Mouse (Mus musculus): ENCODE data around the gene Olfr1504. TPM values are rescaled to one million over a fixed set of nuclear protein-coding genes. Genes with fewer than 3 reads are reported as not detected.
"Not testable (repeated sequence)": the region's sequence is repeated elsewhere in the genome, so short reads cannot be mapped to it uniquely, and the experiment has no call there.

The Olfr1504 gene
- polyA plus RNA-seq (2014; fragmentation: Nextera tagmentation; extraction: Ambion mirVana): not detected in 2 replicates

- no peak within 1 kb of the TSS for H3K9ac ChIP-seq (ENCODE audit: low read length)
- no peaks in the 10 kb centered on the region for H3K27me3 ChIP-seq (ENCODE audit: control insufficient read depth, insufficient read depth, low read length)
- DNase-seq (ENCODE audit: low spot score, missing footprints) (no peak), ATAC-seq (ENCODE audit: low FRiP score) (no peak)
- 72% methylated on average over 1 of the region's 1 CpGs for WGBS
- H3K4me2 ChIP-seq: no peak within 1 kb of the TSS
- no peaks in the 10 kb centered on the region for H3K9me3 ChIP-seq (ENCODE audit: control insufficient read depth, low read length)
- no peaks in the 10 kb centered on the region for H3K36me3 ChIP-seq (ENCODE audit: control insufficient read depth, insufficient read depth, low read length)
- no peak within 1 kb of the TSS for H3K4me3 ChIP-seq (ENCODE audit: low read depth, low read length)
- H3K4me1 ChIP-seq (ENCODE audit: control insufficient read depth, insufficient read depth, low read length): no peaks in the 10 kb centered on the region
- no peak within 1 kb of the TSS for H3K27ac ChIP-seq (ENCODE audit: low read depth, low read length)
Observed at GRCm38 (mm10) chr19:13897828-13898227, at the start of gene Olfr1504. Gene Olfr1504, minus strand, starts transcription at chr19:13897928.

GRCm38 (mm10) chr19:13913230-13913629 is 15.5 kb upstream of the Olfr1504 start, which contains the start of gene Olfr1505:
Gene Olfr1505, plus strand, starts transcription at chr19:13913530.
- Histone ChIP-seq H3K9me3 (ENCODE audit: control insufficient read depth, low read length) (no peaks in the 10 kb centered on the region), H3K27me3 (ENCODE audit: control insufficient read depth, insufficient read depth, low read length) (no peaks in the 10 kb centered on the region), H3K4me1 (ENCODE audit: control insufficient read depth, insufficient read depth, low read length) (no peaks in the 10 kb centered on the region), H3K36me3 (ENCODE audit: control insufficient read depth, insufficient read depth, low read length) (no peaks in the 10 kb centered on the region), H3K27ac (ENCODE audit: low read depth, low read length) (no peak within 1 kb of the TSS), H3K9ac (ENCODE audit: low read length) (no peak within 1 kb of the TSS), H3K4me2 (no peak within 1 kb of the TSS), H3K4me3 (ENCODE audit: low read depth, low read length) (no peak within 1 kb of the TSS)
- 76% methylated on average over 2 of the region's 2 CpGs for WGBS
- DNase-seq (ENCODE audit: low spot score, missing footprints): no peak
- no peak for ATAC-seq (ENCODE audit: low FRiP score)

- Histone ChIP-seq H3K4me3 (ENCODE audit: low read depth, low read length) (no peak within 1 kb of the TSS), H3K27ac (ENCODE audit: low read depth, low read length) (no peak within 1 kb of the TSS), H3K9me3 (ENCODE audit: control insufficient read depth, low read length) (no peaks in the 10 kb centered on the region), H3K27me3 (ENCODE audit: control insufficient read depth, insufficient read depth, low read length) (no peaks in the 10 kb centered on the region), H3K4me1 (ENCODE audit: control insufficient read depth, insufficient read depth, low read length) (no peaks in the 10 kb centered on the region), H3K4me2 (no peak within 1 kb of the TSS), H3K9ac (ENCODE audit: low read length) (no peak within 1 kb of the TSS), H3K36me3 (ENCODE audit: control insufficient read depth, insufficient read depth, low read length) (no peaks in the 10 kb centered on the region)
- DNase-seq (ENCODE audit: low spot score, missing footprints) (no peak), ATAC-seq (ENCODE audit: low FRiP score) (no peak)
- 86% methylated on average over 1 of the region's 1 CpGs for WGBS
Observed at GRCm38 (mm10) chr19:13861495-13861894, 36.2 kb downstream of the Olfr1504 start, which contains the start of gene Olfr1502. Gene Olfr1502, plus strand, starts transcription at chr19:13861795.

GRCm38 (mm10) chr19:13850592-13850991 is 47.1 kb downstream of the Olfr1504 start, which contains the start of gene Olfr1501:
Gene Olfr1501, minus strand, starts transcription at chr19:13850692.
- DNase-seq (ENCODE audit: low spot score, missing footprints): not testable (repeated sequence)

More at GRCm38 (mm10) chr19:13850592-13850991, 47.1 kb downstream of the Olfr1504 start, which contains the start of gene Olfr1501:
- H3K9ac ChIP-seq (ENCODE audit: low read length); H3K9me3 ChIP-seq (ENCODE audit: control insufficient read depth, low read length); H3K36me3 ChIP-seq (ENCODE audit: control insufficient read depth, insufficient read depth, low read length); ATAC-seq (ENCODE audit: low FRiP score); H3K4me3 ChIP-seq (ENCODE audit: low read depth, low read length); H3K27ac ChIP-seq (ENCODE audit: low read depth, low read length); H3K4me1 ChIP-seq (ENCODE audit: control insufficient read depth, insufficient read depth, low read length); H3K27me3 ChIP-seq (ENCODE audit: control insufficient read depth, insufficient read depth, low read length); H3K4me2 ChIP-seq: not testable (repeated sequence)

Other genes with a start within 250 kb of the Olfr1504 start
- not detected in 2 replicates for gene Olfr1490, start 246.8 kb downstream of the Olfr1504 start, polyA plus RNA-seq (2014; fragmentation: Nextera tagmentation; extraction: Ambion mirVana)
- not detected in 2 replicates for gene Olfr1491, start 200.7 kb downstream of the Olfr1504 start, polyA plus RNA-seq (2014; fragmentation: Nextera tagmentation; extraction: Ambion mirVana)
- gene Olfr1493-ps1, start 174.7 kb downstream of the Olfr1504 start, polyA plus RNA-seq (2014; fragmentation: Nextera tagmentation; extraction: Ambion mirVana): not detected in 2 replicates
- not detected in 2 replicates for gene Olfr1494, start 158.2 kb downstream of the Olfr1504 start, polyA plus RNA-seq (2014; fragmentation: Nextera tagmentation; extraction: Ambion mirVana)
- gene Olfr1495, start 133.3 kb downstream of the Olfr1504 start, polyA plus RNA-seq (2014; fragmentation: Nextera tagmentation; extraction: Ambion mirVana): not detected in 2 replicates
- gene Olfr1496, start 120.0 kb downstream of the Olfr1504 start, polyA plus RNA-seq (2014; fragmentation: Nextera tagmentation; extraction: Ambion mirVana): not detected in 2 replicates
- gene Olfr1497, start 99.7 kb downstream of the Olfr1504 start, polyA plus RNA-seq (2014; fragmentation: Nextera tagmentation; extraction: Ambion mirVana): not detected in 2 replicates
- not detected in 2 replicates for gene Olfr1499, start 78.5 kb downstream of the Olfr1504 start, polyA plus RNA-seq (2014; fragmentation: Nextera tagmentation; extraction: Ambion mirVana)
- not detected in 2 replicates for gene Olfr1500, start 67.4 kb downstream of the Olfr1504 start, polyA plus RNA-seq (2014; fragmentation: Nextera tagmentation; extraction: Ambion mirVana)
- gene Olfr1501, start 47.2 kb downstream of the Olfr1504 start, polyA plus RNA-seq (2014; fragmentation: Nextera tagmentation; extraction: Ambion mirVana): not detected in 2 replicates
- gene Olfr1502, start 36.1 kb downstream of the Olfr1504 start, polyA plus RNA-seq (2014; fragmentation: Nextera tagmentation; extraction: Ambion mirVana): not detected in 2 replicates
- gene Olfr1505, start 15.6 kb upstream of the Olfr1504 start, polyA plus RNA-seq (2014; fragmentation: Nextera tagmentation; extraction: Ambion mirVana): not detected in 2 replicates

All from midbrain, embryonic 11.5 days (tissue).